Mouse (Mus musculus) adrenal gland, adult 10 weeks (tissue): ENCODE results near the gene Cdk7. TPM values are rescaled to one million over a fixed set of nuclear protein-coding genes. Genes with fewer than 3 reads are reported as not detected.

ENCODE experiments used
- polyA plus RNA-seq: library from polyadenylated mRNA; stranded (reverse); fragments of 350-450 nt; fragmentation: Illumina TruSeq; extraction: RNeasy Lipid Tissue Mini Kit (QIAGEN cat#74804); gene quantifications from one replicate; pipeline ENCODE4 v1.2.3, GENCODE M21; 2014; ENCODE audit warnings: low read depth, low replicate concordance

Gene Cdk7
- 55.3 TPM for polyA plus RNA-seq

GRCm38 (mm10) chr13:100730861-100731176 is at the start of gene Cdk7:
Gene Cdk7, minus strand, starts transcription at chr13:100730939.

GRCm38 (mm10) chr13:100775252-100776055 is 44.7 kb upstream of the Cdk7 start, which contains the start of gene Cenph:
Gene Cenph, minus strand, starts transcription at chr13:100775899.

GRCm38 (mm10) chr13:100744036-100744744 is 13.5 kb upstream of the Cdk7 start, which contains the start of gene Mrps36:
Gene Mrps36, minus strand, starts transcription at chr13:100744659.

GRCm38 (mm10) chr13:100669291-100670022 is 61.3 kb downstream of the Cdk7 start, which contains the start of gene Ccdc125:
Gene Ccdc125, plus strand, starts transcription at chr13:100669717.

Other genes with a start within 250 kb of the Cdk7 start
- gene Gtf2h2, start 238.4 kb downstream of the Cdk7 start, polyA plus RNA-seq, result 65.0 TPM
- gene Ocln, start 178.2 kb downstream of the Cdk7 start, polyA plus RNA-seq, result 9.4 TPM
- 0.17 TPM for gene Marveld2, start 114.0 kb downstream of the Cdk7 start, polyA plus RNA-seq
- gene Ak6, start 80.0 kb downstream of the Cdk7 start, polyA plus RNA-seq, result 209 TPM
- gene Rad17, start 79.9 kb downstream of the Cdk7 start, polyA plus RNA-seq, result 72.3 TPM
- gene Taf9, start 79.4 kb downstream of the Cdk7 start, polyA plus RNA-seq, result 4.7 TPM
- 1.6 TPM for gene Ccdc125, start 61.2 kb downstream of the Cdk7 start, polyA plus RNA-seq
- 145 TPM for gene Mrps36, start 13.7 kb upstream of the Cdk7 start, polyA plus RNA-seq
- gene Cenph, start 45.0 kb upstream of the Cdk7 start, polyA plus RNA-seq, result 3.3 TPM
- 8.5 TPM for gene Ccnb1, start 55.6 kb upstream of the Cdk7 start, polyA plus RNA-seq
- gene Slc30a5, start 102.5 kb upstream of the Cdk7 start, polyA plus RNA-seq, result 157 TPM